8 mouse cellular contexts compared by ENCODE assay signal in the genomic region with DNA sequence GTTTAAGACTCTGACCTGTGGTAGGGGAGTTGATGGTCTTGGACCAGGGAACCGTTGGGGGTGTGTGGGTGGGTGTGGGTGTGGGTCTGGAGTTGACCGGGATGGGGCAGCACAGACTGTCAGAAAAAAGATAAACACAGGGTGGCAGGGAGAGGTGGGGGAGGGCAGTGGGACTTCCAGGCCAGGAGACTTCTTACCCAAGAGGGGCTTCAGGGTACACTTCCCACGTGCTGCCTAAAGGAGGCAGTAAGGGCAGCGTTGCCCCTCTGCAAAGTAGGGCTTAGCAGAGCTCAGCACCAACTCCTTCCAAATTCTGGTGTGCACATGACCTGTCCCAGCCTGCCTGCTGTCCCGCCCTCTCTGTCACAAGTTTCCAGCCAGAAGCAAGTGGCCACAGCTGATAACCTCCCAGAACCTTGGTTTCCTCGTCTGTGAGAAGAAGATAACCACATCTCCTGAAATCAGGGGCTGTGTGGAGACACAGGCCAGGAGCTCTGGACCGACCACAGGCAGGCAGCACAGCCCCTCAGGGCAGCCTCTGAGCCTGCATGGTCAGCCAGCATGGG. TPM values are rescaled to one million over a fixed set of nuclear protein-coding genes. Genes with fewer than 3 reads are reported as not detected.
A peak's percentile ranks its signal among the peaks of the same experiment; 100 is the strongest.
DNase-seq lines count a peak whose midpoint lies in the region; ATAC-seq lines count a peak whose summit lies in the region.

No protein-coding gene starts in this region.

- no peak overlapping the region for H3K4me2 ChIP-seq in hindbrain, embryonic 11.5 days (replicated peaks; ENCODE audit: low read depth, low read length)
- no peak overlapping the region for H3K4me2 ChIP-seq in lung, embryonic 16.5 days (ENCODE audit: low read depth, low read length)

- intact Hi-C loops in left cerebral cortex, postnatal 14 days (cut with DNase I), result no loop called here

- peak overlapping the region; percentile 67 for H3K27ac ChIP-seq in hindbrain, embryonic 11.5 days (ENCODE audit: low read depth, low read length)
- no peak overlapping the region for H3K27ac ChIP-seq in lung, embryonic 16.5 days (ENCODE audit: low read length)

- DNase-seq in adrenal gland, postnatal 14 days, result peak; percentile 19
- DNase-seq in adrenal gland, postnatal 25 days, result no peak
- peak; percentile 26 for DNase-seq in embryo, embryonic 9.5 days (ENCODE audit: extremely low spot score)
- peak; percentile 24 for DNase-seq in hindbrain, embryonic 11.5 days (ENCODE audit: low spot score)
- peak; percentile 84 to 85 for DNase-seq in spleen, postnatal 4 days (ENCODE audit: low spot score in 2 of 2)
- no peak for DNase-seq in layer of hippocampus, adult 9-10 months (ENCODE audit: low spot score)
- DNase-seq in left cerebral cortex, postnatal 14 days (ENCODE audit: low spot score in 2 of 2), result no peak

- peak; percentile 41; the same call in 1 of the 2 replicates for ATAC-seq in hindbrain, embryonic 11.5 days (ENCODE audit: low FRiP score)
- peak; percentile 21 for ATAC-seq in lung, embryonic 16.5 days (ENCODE audit: low read depth)

- H3K4me3 ChIP-seq in hindbrain, embryonic 11.5 days (ENCODE audit: low read depth, low read length), result no peak overlapping the region
- H3K4me3 ChIP-seq in lung, embryonic 16.5 days (ENCODE audit: low read length), result no peak overlapping the region

- WGBS in hindbrain, embryonic 11.5 days, result 35% methylated on average over 7 of the region's 7 CpGs
- WGBS in lung, embryonic 16.5 days, result 23% methylated on average over 7 of the region's 7 CpGs

- no peaks in the 10 kb centered on the region for H3K36me3 ChIP-seq in hindbrain, embryonic 11.5 days (ENCODE audit: control insufficient read depth, insufficient read depth, low read length)
- no peaks in the 10 kb centered on the region for H3K36me3 ChIP-seq in lung, embryonic 16.5 days (ENCODE audit: control insufficient read depth, insufficient read depth, low read length)

- H3K27me3 ChIP-seq in hindbrain, embryonic 11.5 days (ENCODE audit: control insufficient read depth, insufficient read depth, low read length), result peaks cover under 1% of the 10 kb centered on the region; the same call in 1 of the 2 replicates
- peaks cover 12% of the 10 kb centered on the region for H3K27me3 ChIP-seq in lung, embryonic 16.5 days (ENCODE audit: control insufficient read depth, insufficient read depth, low read depth, low read length)

- H3K9ac ChIP-seq in hindbrain, embryonic 11.5 days (ENCODE audit: low read depth, low read length), result no peak overlapping the region
- no peak overlapping the region for H3K9ac ChIP-seq in lung, embryonic 16.5 days (ENCODE audit: low read length)

- no peaks in the 10 kb centered on the region for H3K9me3 ChIP-seq in hindbrain, embryonic 11.5 days (ENCODE audit: control insufficient read depth, low read length)
- no peaks in the 10 kb centered on the region for H3K9me3 ChIP-seq in lung, embryonic 16.5 days (ENCODE audit: control insufficient read depth, low read length)

- peaks cover 9% of the 10 kb centered on the region for H3K4me1 ChIP-seq in hindbrain, embryonic 11.5 days (replicated peaks; ENCODE audit: control insufficient read depth, insufficient read depth, low read length)
- H3K4me1 ChIP-seq in lung, embryonic 16.5 days (replicated peaks; ENCODE audit: control insufficient read depth, insufficient read depth, low read length), result peaks cover 10% of the 10 kb centered on the region; the same call in 1 of the 2 replicates

RNA-seq across cellular contexts. Expression of gene Cbfa2t3, which starts 20.7 kb away (rescaled TPM):
- total RNA-seq in adrenal gland, postnatal 14 days (2021), result 13.6 and 14.9 TPM in 2 replicates
- total RNA-seq in adrenal gland, postnatal 25 days (2021), result 12.2 and 14.1 TPM in 2 replicates
- polyA plus RNA-seq in hindbrain, embryonic 11.5 days (2014; fragmentation: Nextera tagmentation; extraction: Ambion mirVana), result 7.3 and 8.9 TPM in 2 replicates
- polyA plus RNA-seq in lung, embryonic 16.5 days (2015; fragmentation: Nextera tagmentation; extraction: Ambion mirVana), result 5.8 and 6.8 TPM in 2 replicates
- total RNA-seq in left cerebral cortex, postnatal 14 days (2021), result 10 to 100 TPM; 27.2 to 29.7 TPM

RNA-seq across cellular contexts. Expression of gene Acsf3, which starts 55.7 kb away (rescaled TPM):
- total RNA-seq in adrenal gland, postnatal 14 days (2021), result 48.0 and 50.6 TPM in 2 replicates
- 36.6 and 40.9 TPM in 2 replicates for total RNA-seq in adrenal gland, postnatal 25 days (2021)
- 11.5 and 15.4 TPM in 2 replicates for polyA plus RNA-seq in hindbrain, embryonic 11.5 days (2014; fragmentation: Nextera tagmentation; extraction: Ambion mirVana)
- 17.0 and 17.1 TPM in 2 replicates for polyA plus RNA-seq in lung, embryonic 16.5 days (2015; fragmentation: Nextera tagmentation; extraction: Ambion mirVana)
- total RNA-seq in left cerebral cortex, postnatal 14 days (2021), result 10 to 100 TPM; 19.0 to 20.9 TPM

Comparison
In these comparisons a context has a peak if more than half of its experiments do, and no peak if none do; other contexts are left out.
1. DNase-seq: peak in adrenal gland, postnatal 14 days (single experiment), embryo, embryonic 9.5 days (single experiment), hindbrain, embryonic 11.5 days (single experiment) and spleen, postnatal 4 days (2 of 2); none in adrenal gland, postnatal 25 days (single experiment), layer of hippocampus, adult 9-10 months (single experiment) and left cerebral cortex, postnatal 14 days (0 of 2).